Mouse (Mus musculus): Measurements from ENCODE around the gene Cyp2ab1.

Cyp2ab1 gene

GRCm38 (mm10) chr16:20265089-20265488 is 60.1 kb downstream of the Cyp2ab1 start:
- DNase-seq = no peak
